Mouse (Mus musculus) CH12.LX (cell line): ENCODE measurements at regions not wholly inside any gene's neighbourhood (a gene's known extent, or its start where the extent isn't known, plus 50 kb on each side); places are given as distances from the start of the nearest gene placed in this dataset.

ENCODE experiments used
- DNase-seq: peaks from one replicate; pipeline ENCODE4 v3.0.0-alpha.2; 2013; ENCODE audit errors: extremely low read depth
- H3K27ac ChIP-seq: 2 replicates; pipeline ENCODE4 v1.5.1; 2012; ENCODE audit warnings: low read depth, mild to moderate bottlenecking, control low read depth, moderate library complexity; ENCODE audit not compliant: insufficient read depth
- H3K27me3 ChIP-seq: replicated peaks from 2 replicates; pipeline ENCODE3; 2012; ENCODE audit warnings: inconsistent platforms
- H3K36me3 ChIP-seq, 2 experiments: replicated peaks in 1 of 2; 2 replicates each; pipeline versions ENCODE3 to v1.6.1; 2012; ENCODE audit warnings: inconsistent platforms in 1 of 2, low read length in 1 of 2, mild to moderate bottlenecking in 1 of 2, mixed read lengths in 1 of 2, moderate library complexity in 1 of 2; ENCODE audit not compliant: control insufficient read depth in 1 of 2, insufficient read depth in 1 of 2
- H3K4me1 ChIP-seq, 2 experiments: 2 replicates each; pipeline ENCODE4 v1.6.1; 2012; ENCODE audit warnings: inconsistent platforms in 1 of 2, moderate library complexity in 1 of 2; ENCODE audit not compliant: insufficient read depth in 2 of 2, control insufficient read depth in 1 of 2
- H3K4me2 ChIP-seq: 2 replicates; pipeline ENCODE4 v1.6.1; 2012; ENCODE audit warnings: low read depth, mild to moderate bottlenecking, control low read depth; ENCODE audit not compliant: poor library complexity, insufficient read depth, severe bottlenecking
- H3K4me3 ChIP-seq, 3 experiments: fragments of 150-350 bp in 1 of 3; sonication (generic) in 1 of 3; replicated peaks in 1 of 3; 2 replicates each; pipeline versions ENCODE3 to v1.5.1; 2011 to 2012; ENCODE audit warnings: low read depth in 2 of 3, low read length in 2 of 3, mild to moderate bottlenecking in 2 of 3, moderate library complexity in 2 of 3, control low read depth in 1 of 3, improper control_type of control experiment in 1 of 3, inconsistent platforms in 1 of 3, mixed read lengths in 1 of 3; ENCODE audit not compliant: poor library complexity in 1 of 3
- H3K79me2 ChIP-seq: replicated peaks from 2 replicates; pipeline ENCODE4 v1.6.1; 2012; ENCODE audit warnings: mild to moderate bottlenecking, moderate library complexity; ENCODE audit not compliant: control insufficient read depth, poor library complexity, insufficient read depth, severe bottlenecking; ENCODE audit errors: extremely low read depth
- H3K9ac ChIP-seq: 2 replicates; pipeline ENCODE4 v1.6.1; 2012; ENCODE audit warnings: low read depth, mild to moderate bottlenecking, control low read depth, moderate library complexity; ENCODE audit not compliant: insufficient read depth
- H3K9me3 ChIP-seq: replicated peaks from 2 replicates; pipeline ENCODE3; 2012; ENCODE audit warnings: low read length, inconsistent platforms, mixed read lengths
- BHLHE40 ChIP-seq: IDR thresholded peaks from 2 replicates; pipeline ENCODE4 v1.6.1; 2011; ENCODE audit warnings: mild to moderate bottlenecking, low read depth, low read length, improper control_type of control experiment
- CHD1 ChIP-seq: IDR thresholded peaks from 2 replicates; pipeline ENCODE4 v1.6.1; 2012; ENCODE audit warnings: low read depth, low read length, improper control_type of control experiment, inconsistent platforms
- CHD2 ChIP-seq: IDR thresholded peaks from 2 replicates; pipeline ENCODE4 v1.6.1; 2011; ENCODE audit warnings: low read length, improper control_type of control experiment
- CTCF ChIP-seq, 2 experiments: IDR thresholded peaks in 1 of 2; conservative IDR thresholded peaks in 1 of 2; 2 replicates each; pipeline ENCODE4 v1.5.1; 2011 to 2012; ENCODE audit warnings: low read depth in 2 of 2, low read length in 2 of 2, improper control_type of control experiment in 1 of 2, inconsistent platforms in 1 of 2, mild to moderate bottlenecking in 1 of 2, moderate library complexity in 1 of 2
- E2F4 ChIP-seq: IDR thresholded peaks from 2 replicates; pipeline ENCODE4 v1.6.1; 2011; ENCODE audit warnings: low read depth, low read length, improper control_type of control experiment; ENCODE audit not compliant: insufficient replicate concordance
- ELF1 ChIP-seq: IDR thresholded peaks from 2 replicates; pipeline ENCODE4 v1.6.1; 2014; ENCODE audit warnings: low read depth, mild to moderate bottlenecking, inconsistent platforms, low read length, improper control_type of control experiment
- EP300 ChIP-seq: IDR thresholded peaks from 2 replicates; pipeline ENCODE4 v1.6.1; 2011; ENCODE audit warnings: low read length, improper control_type of control experiment
- ETS1 ChIP-seq: conservative IDR thresholded peaks from 2 replicates; pipeline ENCODE4 v1.6.1; 2012; ENCODE audit warnings: low read depth, mild to moderate bottlenecking, inconsistent platforms, low read length, improper control_type of control experiment, moderate library complexity
- GABPA ChIP-seq: IDR thresholded peaks from 2 replicates; pipeline ENCODE4 v1.6.1; 2012; ENCODE audit warnings: low read depth, low read length, improper control_type of control experiment, inconsistent platforms; ENCODE audit not compliant: insufficient replicate concordance
- HCFC1 ChIP-seq: IDR thresholded peaks from 2 replicates; pipeline ENCODE4 v1.6.1; 2012; ENCODE audit warnings: low read depth, mild to moderate bottlenecking, inconsistent platforms, low read length, improper control_type of control experiment
- IRF4 ChIP-seq: IDR thresholded peaks from 2 replicates; pipeline ENCODE4 v1.6.1; 2014; ENCODE audit warnings: low read depth, mild to moderate bottlenecking, inconsistent platforms, low read length, improper control_type of control experiment
- JUN ChIP-seq: IDR thresholded peaks from 2 replicates; pipeline ENCODE4 v1.6.1; 2011; ENCODE audit warnings: low read depth, mild to moderate bottlenecking, low read length, improper control_type of control experiment, moderate library complexity; ENCODE audit not compliant: insufficient read depth
- JUND ChIP-seq: conservative IDR thresholded peaks from 2 replicates; pipeline ENCODE4 v1.6.1; 2011; ENCODE audit warnings: low read depth, low read length, improper control_type of control experiment
- KAT2A ChIP-seq: IDR thresholded peaks from 2 replicates; pipeline ENCODE4 v1.6.1; 2012; ENCODE audit warnings: low read length, improper control_type of control experiment, inconsistent platforms; ENCODE audit not compliant: insufficient replicate concordance
- MAFK ChIP-seq: IDR thresholded peaks from 2 replicates; pipeline ENCODE4 v1.6.1; 2011; ENCODE audit warnings: low read length, improper control_type of control experiment; ENCODE audit not compliant: insufficient replicate concordance
- MAX ChIP-seq: IDR thresholded peaks from 2 replicates; pipeline ENCODE4 v1.6.1; 2011; ENCODE audit warnings: low read length, improper control_type of control experiment
- MAZ ChIP-seq: IDR thresholded peaks from 2 replicates; pipeline ENCODE4 v1.6.1; 2012; ENCODE audit warnings: low read depth, mild to moderate bottlenecking, inconsistent platforms, low read length, improper control_type of control experiment, moderate library complexity
- MEF2A ChIP-seq: IDR thresholded peaks from 2 replicates; pipeline ENCODE4 v1.6.1; 2014; ENCODE audit warnings: low read depth, mild to moderate bottlenecking, inconsistent platforms, low read length, improper control_type of control experiment, borderline replicate concordance
- MXI1 ChIP-seq: IDR thresholded peaks from 2 replicates; pipeline ENCODE4 v1.6.1; 2011; ENCODE audit warnings: mild to moderate bottlenecking, low read depth, low read length, improper control_type of control experiment
- MYC ChIP-seq: IDR thresholded peaks from 2 replicates; pipeline ENCODE4 v1.6.1; 2011; ENCODE audit warnings: low read depth, mild to moderate bottlenecking, improper control_type of control experiment, low read length
- NELFE ChIP-seq: IDR thresholded peaks from 2 replicates; pipeline ENCODE4 v1.6.1; 2011; ENCODE audit warnings: low read depth, low read length, improper control_type of control experiment
- NRF1 ChIP-seq: IDR thresholded peaks from 2 replicates; pipeline ENCODE4 v1.6.1; 2014; ENCODE audit warnings: low read depth, mild to moderate bottlenecking, inconsistent platforms, low read length, improper control_type of control experiment, moderate library complexity
- PAX5 ChIP-seq: IDR thresholded peaks from 2 replicates; pipeline ENCODE4 v1.6.1; 2012; ENCODE audit warnings: low read length, inconsistent platforms, mixed read lengths
- POLR2A ChIP-seq: IDR thresholded peaks from 2 replicates; pipeline ENCODE4 v1.6.1; 2011; ENCODE audit warnings: low read depth, mild to moderate bottlenecking, improper control_type of control experiment, low read length
- POLR2AphosphoS2 ChIP-seq: IDR thresholded peaks from 2 replicates; pipeline ENCODE4 v1.6.1; 2011; ENCODE audit warnings: low read depth, low read length, improper control_type of control experiment
- RAD21 ChIP-seq: IDR thresholded peaks from 2 replicates; pipeline ENCODE4 v1.6.1; 2011; ENCODE audit warnings: low read depth, mild to moderate bottlenecking, low read length, improper control_type of control experiment, moderate library complexity
- RCOR1 ChIP-seq: conservative IDR thresholded peaks from 2 replicates; pipeline ENCODE4 v1.6.1; 2012; ENCODE audit warnings: low read depth, mild to moderate bottlenecking, inconsistent platforms, low read length, improper control_type of control experiment
- SIN3A ChIP-seq: IDR thresholded peaks from 2 replicates; pipeline ENCODE4 v1.6.1; 2012; ENCODE audit warnings: low read length, improper control_type of control experiment, inconsistent platforms
- SMC3 ChIP-seq: IDR thresholded peaks from 2 replicates; pipeline ENCODE4 v1.6.1; 2011; ENCODE audit warnings: low read depth, low read length, improper control_type of control experiment
- TBP ChIP-seq: conservative IDR thresholded peaks from 2 replicates; pipeline ENCODE4 v1.6.1; 2011; ENCODE audit warnings: low read depth, low read length, improper control_type of control experiment
- TCF12 ChIP-seq: IDR thresholded peaks from 2 replicates; pipeline ENCODE4 v1.6.1; 2014; ENCODE audit warnings: low read depth, mild to moderate bottlenecking, inconsistent platforms, low read length, improper control_type of control experiment
- UBTF ChIP-seq: IDR thresholded peaks from 2 replicates; pipeline ENCODE4 v1.6.1; 2012; ENCODE audit warnings: low read depth, mild to moderate bottlenecking, inconsistent platforms, low read length, improper control_type of control experiment, moderate library complexity
- USF1 ChIP-seq: IDR thresholded peaks from 2 replicates; pipeline ENCODE4 v1.6.1; 2014; ENCODE audit warnings: low read depth, mild to moderate bottlenecking, inconsistent platforms, low read length, improper control_type of control experiment
- USF2 ChIP-seq: conservative IDR thresholded peaks from 2 replicates; pipeline ENCODE4 v1.6.1; 2011; ENCODE audit warnings: low read depth, low read length, improper control_type of control experiment
- ZC3H11A ChIP-seq: IDR thresholded peaks from 2 replicates; pipeline ENCODE4 v1.6.1; 2012; ENCODE audit warnings: low read depth, mild to moderate bottlenecking, inconsistent platforms, low read length, improper control_type of control experiment
- ZKSCAN1 ChIP-seq: IDR thresholded peaks from 2 replicates; pipeline ENCODE4 v1.6.1; 2012; ENCODE audit warnings: low read depth, inconsistent platforms, low read length, improper control_type of control experiment, borderline replicate concordance
- ZMIZ1 ChIP-seq: IDR thresholded peaks from 2 replicates; pipeline ENCODE4 v1.6.1; 2012; ENCODE audit warnings: low read depth, mild to moderate bottlenecking, inconsistent platforms, low read length, improper control_type of control experiment
- ZNF384 ChIP-seq: IDR thresholded peaks from 2 replicates; pipeline ENCODE4 v1.6.1; 2012; ENCODE audit warnings: low read depth, low read length, improper control_type of control experiment, inconsistent platforms
- dilution Hi-C: fragments of 300-500 bp; cut with MboI; formaldehyde crosslinking; loops from 2 replicates; pipeline ENCODE4 v1.14.3; 2020; ENCODE audit warnings: low sequenced_read_pairs; ENCODE audit not compliant: extremely low pct_unique_long_range_greater_than_20kb, extremely low pct_ligation_motif_present
- in situ Hi-C: fragments of 300-500 bp; cut with MboI; formaldehyde crosslinking; loops from 3 replicates; pipeline ENCODE4 v1.14.3; 2019; ENCODE audit warnings: low sequenced_read_pairs, low pct_ligation_motif_present, low pct_unique_long_range_greater_than_20kb, mixed read lengths

GRCm38 (mm10) chr5:118494649-118495477 is 65.6 kb upstream of the Med13l start:
- TF ChIP-seq IRF4 = peak; percentile 76
- peak; percentile 43 for TF ChIP-seq ELF1
- TF ChIP-seq MAFK = 0 out of 2 replicates have a peak, but pooled peaks have one; percentile 61
- TF ChIP-seq PAX5 = no peak
- peak; percentile 91 for TF ChIP-seq BHLHE40
- TF ChIP-seq ZKSCAN1 = no peak
- no peak for TF ChIP-seq NRF1
- TF ChIP-seq KAT2A = 0 out of 2 replicates have a peak, but pooled peaks have one; percentile 53
- peak; percentile 87 for TF ChIP-seq MEF2A
- TF ChIP-seq E2F4 = no peak
- TF ChIP-seq HCFC1 = no peak
- TF ChIP-seq POLR2A = no peak
- no peak for TF ChIP-seq MAX
- TF ChIP-seq RAD21 = no peak
- peak; percentile 35; the same call in 1 of the 2 replicates for TF ChIP-seq MXI1
- TF ChIP-seq JUND = no peak
- 0 out of 2 replicates have a peak, but pooled peaks have one; percentile 30 for TF ChIP-seq CHD1
- TF ChIP-seq POLR2AphosphoS2 = no peak
- TF ChIP-seq TBP = no peak
- TF ChIP-seq MYC = no peak
- no peak for TF ChIP-seq SIN3A
- no peak for TF ChIP-seq USF1
- TF ChIP-seq CHD2 = peak; percentile 79; the same call in 1 of the 2 replicates
- no peak for TF ChIP-seq ZC3H11A
- TF ChIP-seq ZNF384 = no peak; the same call in 1 of the 2 replicates
- TF ChIP-seq SMC3 = peak; percentile 15
- TF ChIP-seq MAZ = peak; percentile 82
- TF ChIP-seq USF2 = no peak
- TF ChIP-seq ETS1 = peak; percentile 86
- TF ChIP-seq JUN = no peak
- no peak for TF ChIP-seq NELFE
- TF ChIP-seq ZMIZ1 = peak; percentile 34; the same call in 1 of the 2 replicates
- peak; percentile 78 for TF ChIP-seq EP300
- no peak for TF ChIP-seq CTCF (conservative IDR thresholded peaks at IDR 0.05 in 1 of 2, IDR thresholded peaks at IDR 0.05 in 1 of 2; ENCODE audit: low read depth in 2 of 2, low read length in 2 of 2)
- no peak for TF ChIP-seq UBTF
- peak; percentile 63 for TF ChIP-seq TCF12
- 0 out of 2 replicates have a peak, but pooled peaks have one; percentile 42 for TF ChIP-seq RCOR1
- no peak for TF ChIP-seq GABPA
- Histone ChIP-seq H3K79me2 (no peaks in the 10 kb centered on the region), H3K4me2 (peak overlapping the region; percentile 25; the same call in 1 of the 2 replicates), H3K27me3 (no peaks in the 10 kb centered on the region), H3K9ac (no peak overlapping the region), H3K4me3 (no peak overlapping the region), H3K36me3 (no peaks in the 10 kb centered on the region), H3K9me3 (peaks cover 13% of the 10 kb centered on the region), H3K4me1 (peaks cover 24 to 57% of the 10 kb centered on the region in 2 experiments), H3K27ac (peak overlapping the region; percentile 68)
- peak; percentile 95 for DNase-seq
- in situ Hi-C loops = no loop called here
- dilution Hi-C loops = no loop called here
